In genomic region chr15:89103921-89104320, GRCm38 (mm10) we compare ENCODE assay signal across 27 mouse cellular contexts. TPM values are rescaled to one million over a fixed set of nuclear protein-coding genes. Genes with fewer than 3 reads are reported as not detected.
DNase-seq lines count a peak whose midpoint lies in the region; ATAC-seq and TF ChIP-seq lines count a peak whose summit lies in the region.
"Had no signal": no experiment of that assay in that cellular context is flagged by ENCODE, and none has a peak within 500 bp of the region (broad histone marks: within the 10 kb centered on the region; RNA-seq: fewer than 3 reads in every experiment).

No protein-coding gene starts in this region.

- 0 out of 2 replicates have a peak, but pooled peaks have one; percentile 16 for ATAC-seq in megakaryocyte-erythroid progenitor cell, adult 5-6 weeks (replicated peaks; ENCODE audit: low FRiP score, low TSS enrichment, poor library complexity, severe bottlenecking)
- ATAC-seq: CD4-positive, CD25-positive, alpha-beta regulatory T cell, adult 4 months; forebrain, embryonic 13.5 days; midbrain, embryonic 16.5 days had no signal

- H3K4me3 ChIP-seq in layer of hippocampus, adult 2 months: no peak overlapping the region
- H3K4me3 ChIP-seq: embryonic facial prominence, embryonic 10.5 days; embryonic facial prominence, embryonic 15.5 days; forebrain, embryonic 13.5 days; gastrocnemius, adult 2 months; heart, adult 2 months; heart, embryonic 12.5 days; hindbrain, embryonic 15.5 days; kidney, embryonic 15.5 days; limb, embryonic 12.5 days; liver, embryonic 15.5 days; lung, embryonic 15.5 days; stomach, embryonic 15.5 days had no signal

- no peak overlapping the region for H3K27ac ChIP-seq in layer of hippocampus, adult 2 months
- H3K27ac ChIP-seq: embryonic facial prominence, embryonic 10.5 days; embryonic facial prominence, embryonic 15.5 days; forebrain, embryonic 13.5 days; gastrocnemius, adult 2 months; heart, adult 2 months; hindbrain, embryonic 15.5 days; kidney, embryonic 15.5 days; limb, embryonic 12.5 days; liver, embryonic 15.5 days; lung, embryonic 15.5 days; stomach, embryonic 15.5 days had no signal

- peak; percentile 29 for TF ChIP-seq CTCF in layer of hippocampus, adult 2 months (conservative IDR thresholded peaks at IDR 0.05)

- no peak for DNase-seq in layer of hippocampus, adult 2 months (ENCODE audit: low spot score in 2 of 2)
- DNase-seq in layer of hippocampus, adult 9-11 months: no peak
- peak; percentile 87 for DNase-seq in cerebellum, adult 11-12 months
- DNase-seq in cerebellum, adult 9-10 months: peak; percentile 84
- DNase-seq in kidney, postnatal 25 days: no peak
- DNase-seq in left cerebral cortex, adult 11 months (ENCODE audit: low spot score): no peak
- DNase-seq: adrenal gland, postnatal 25 days; gastrocnemius, adult 2 months; heart, adult 2 months; kidney, adult 18-20 months; kidney, postnatal 36 days; layer of hippocampus, postnatal 36 days; right cerebral cortex, postnatal 14 days; thymus, postnatal 14 days had no signal

RNA-seq across cellular contexts. Expression of gene Selenoo, which starts 15.0 kb away (rescaled TPM):
- 10 to 100 TPM; 21.2 to 22.0 TPM for total RNA-seq in layer of hippocampus, adult 2 months (2021)
- total RNA-seq in megakaryocyte-erythroid progenitor cell, adult 5-6 weeks (2014; fragmentation: Nextera tagmentation): 15.3 and 20.8 TPM in 2 replicates
- 16.6 and 18.5 TPM in 2 replicates for total RNA-seq in megakaryocyte-erythroid progenitor cell, adult 5-6 weeks (2017)

RNA-seq across cellular contexts. Expression of gene Tubgcp6, which starts 19.0 kb away (rescaled TPM):
- total RNA-seq in layer of hippocampus, adult 2 months (2021): 10 to 100 TPM; 31.0 to 31.5 TPM
- total RNA-seq in megakaryocyte-erythroid progenitor cell, adult 5-6 weeks (2014; fragmentation: Nextera tagmentation): 34.1 and 39.1 TPM in 2 replicates
- 14.7 and 22.4 TPM in 2 replicates for total RNA-seq in megakaryocyte-erythroid progenitor cell, adult 5-6 weeks (2017)

RNA-seq across cellular contexts. Expression of gene Hdac10, which starts 24.6 kb away (rescaled TPM):
- 10 to 100 TPM; 16.3 to 17.9 TPM for total RNA-seq in layer of hippocampus, adult 2 months (2021)
- total RNA-seq in megakaryocyte-erythroid progenitor cell, adult 5-6 weeks (2014; fragmentation: Nextera tagmentation): 25.6 and 32.8 TPM in 2 replicates
- total RNA-seq in megakaryocyte-erythroid progenitor cell, adult 5-6 weeks (2017): 15.6 and 20.1 TPM in 2 replicates

RNA-seq across cellular contexts. Expression of gene Trabd, which starts 29.0 kb away (rescaled TPM):
- 10 to 100 TPM; 21.4 to 24.2 TPM for total RNA-seq in layer of hippocampus, adult 2 months (2021)
- total RNA-seq in megakaryocyte-erythroid progenitor cell, adult 5-6 weeks (2014; fragmentation: Nextera tagmentation): 15.8 and 26.3 TPM in 2 replicates
- 11.9 and 17.5 TPM in 2 replicates for total RNA-seq in megakaryocyte-erythroid progenitor cell, adult 5-6 weeks (2017)

RNA-seq across cellular contexts. Expression of gene Mapk12, which starts 36.6 kb away (rescaled TPM):
- total RNA-seq in layer of hippocampus, adult 2 months (2021): 1 to 10 TPM; 4.4 to 5.6 TPM
- total RNA-seq in megakaryocyte-erythroid progenitor cell, adult 5-6 weeks (2014; fragmentation: Nextera tagmentation): not detected in 2 replicates
- total RNA-seq in megakaryocyte-erythroid progenitor cell, adult 5-6 weeks (2017): 2.1 TPM in 1 of 2 replicates, not detected in the other

Comparison
In these comparisons a context has a peak if more than half of its experiments do, and no peak if none do; other contexts are left out.
1. DNase-seq: peak in cerebellum, adult 11-12 months (single experiment) and cerebellum, adult 9-10 months (single experiment); none in layer of hippocampus, adult 2 months (0 of 2), layer of hippocampus, adult 9-11 months (single experiment), kidney, postnatal 25 days (0 of 2) and left cerebral cortex, adult 11 months (single experiment).